Comparison of ENCODE assay signal across 18 mouse cellular contexts in the genomic region with DNA sequence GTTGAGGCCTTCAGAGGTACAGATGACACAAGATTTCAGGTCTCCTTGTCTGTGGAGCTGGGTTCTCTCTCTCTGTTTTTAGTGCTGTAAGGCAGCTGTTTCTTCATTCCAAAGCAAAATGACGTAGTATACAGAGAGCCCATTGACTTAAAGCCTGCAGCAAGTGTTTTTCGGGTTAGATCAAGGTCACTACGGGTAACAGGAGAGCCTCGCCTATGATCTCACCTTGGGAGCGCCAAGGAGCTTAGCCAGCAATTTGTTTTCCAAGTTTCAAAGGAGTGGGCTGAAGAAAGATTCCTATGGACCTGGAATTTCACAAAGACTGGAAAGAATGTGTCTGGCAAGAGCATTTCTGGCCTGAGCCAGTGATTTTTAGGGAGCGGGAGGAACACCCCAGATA.
DNase-seq lines count a peak whose midpoint lies in the region; ATAC-seq lines count a peak whose summit lies in the region.
"Had no signal": no experiment of that assay in that cellular context is flagged by ENCODE, and none has a peak within 500 bp of the region (broad histone marks: within the 10 kb centered on the region; RNA-seq: fewer than 3 reads in every experiment).

No protein-coding gene starts in this region.

- H3K4me2 ChIP-seq in forebrain, embryonic 16.5 days (ENCODE audit: low read length): no peak overlapping the region
- H3K4me2 ChIP-seq: forebrain, embryonic 12.5 days; liver, embryonic 15.5 days had no signal

- intact Hi-C loops in heart, postnatal 10 days (cut with DNase I): no loop called here
- intact Hi-C loops in heart, postnatal 36 days (cut with DNase I): no loop called here
- intact Hi-C loops in gastrocnemius, postnatal 14 days (cut with DNase I; ENCODE audit: low total_unique reads): no loop called here
- intact Hi-C loops in left cerebral cortex, postnatal 10 days (cut with DNase I): no loop called here

- no peak overlapping the region for H3K4me3 ChIP-seq in forebrain, embryonic 16.5 days (replicated peaks; ENCODE audit: low read length)
- H3K4me3 ChIP-seq: forebrain, embryonic 12.5 days; liver, embryonic 15.5 days had no signal

- WGBS in forebrain, embryonic 16.5 days: 83% methylated on average over 6 of the region's 6 CpGs

- no peaks in the 10 kb centered on the region for H3K4me1 ChIP-seq in forebrain, embryonic 16.5 days (replicated peaks; ENCODE audit: control insufficient read depth, insufficient read depth, low read length)
- H3K4me1 ChIP-seq: forebrain, embryonic 12.5 days; liver, embryonic 15.5 days had no signal

- no peak overlapping the region for H3K27ac ChIP-seq in forebrain, embryonic 16.5 days (ENCODE audit: low read length)
- H3K27ac ChIP-seq: forebrain, embryonic 12.5 days; liver, embryonic 15.5 days had no signal

- peak; percentile 37 to 46 for DNase-seq in heart, postnatal 10 days
- DNase-seq in heart, postnatal 36 days: no peak
- DNase-seq in urinary bladder, postnatal 14 days (ENCODE audit: low spot score): peak; percentile 5
- no peak for DNase-seq in urinary bladder, postnatal 25 days (ENCODE audit: low spot score)
- DNase-seq in gastrocnemius, postnatal 14 days: peak; percentile 17
- no peak for DNase-seq in left cerebral cortex, postnatal 10 days (ENCODE audit: extremely low spot score in 1 of 2, low spot score in 2 of 2)
- DNase-seq: cerebellum, adult 11-12 months; layer of hippocampus, postnatal 36 days; left cerebral cortex, postnatal 4 days; right cerebral cortex, adult 18-20 months; spleen, adult 18-20 months had no signal

- no peak overlapping the region for H3K9ac ChIP-seq in forebrain, embryonic 16.5 days (replicated peaks; ENCODE audit: low read depth, low read length)
- H3K9ac ChIP-seq: forebrain, embryonic 12.5 days; liver, embryonic 15.5 days had no signal

- ATAC-seq in forebrain, embryonic 16.5 days: no peak
- ATAC-seq: hindbrain, embryonic 16.5 days; intestine, postnatal 0 days; midbrain, embryonic 16.5 days had no signal

- H3K36me3 ChIP-seq in forebrain, embryonic 16.5 days (ENCODE audit: control insufficient read depth, insufficient read depth): no peaks in the 10 kb centered on the region
- H3K36me3 ChIP-seq: forebrain, embryonic 12.5 days; G1E; liver, embryonic 15.5 days had no signal

- no peaks in the 10 kb centered on the region for H3K27me3 ChIP-seq in forebrain, embryonic 16.5 days (replicated peaks; ENCODE audit: control insufficient read depth, insufficient read depth, low read length)
- H3K27me3 ChIP-seq: forebrain, embryonic 12.5 days; liver, embryonic 15.5 days had no signal

- no peaks in the 10 kb centered on the region for H3K9me3 ChIP-seq in forebrain, embryonic 16.5 days (ENCODE audit: control insufficient read depth, low read length)
- H3K9me3 ChIP-seq: forebrain, embryonic 12.5 days; liver, embryonic 15.5 days had no signal

Comparison
In these comparisons a context has a peak if more than half of its experiments do, and no peak if none do; other contexts are left out.
1. DNase-seq: peak in heart, postnatal 10 days (2 of 2), urinary bladder, postnatal 14 days (single experiment) and gastrocnemius, postnatal 14 days (single experiment); none in heart, postnatal 36 days (0 of 2), urinary bladder, postnatal 25 days (single experiment) and left cerebral cortex, postnatal 10 days (0 of 2).